Mouse (Mus musculus) heart, adult 2 months (tissue): ENCODE measurements around the gene Car10.

Source experiments
- CTCF ChIP-seq: fragments of 200-600 bp; IDR thresholded peaks from 2 replicates; pipeline ENCODE4 v1.8.1; 2022; ENCODE audit warnings: antibody characterized with exemption, mild to moderate bottlenecking, moderate library complexity
- EP300 ChIP-seq: fragments of 200-500 bp; IDR thresholded peaks from 2 replicates; pipeline ENCODE4 v1.6.1; 2011; ENCODE audit warnings: low read depth, low read length, control low read depth; ENCODE audit not compliant: insufficient read depth
- POLR2A ChIP-seq: fragments of 200-500 bp; IDR thresholded peaks from 2 replicates; pipeline ENCODE4 v1.6.1; 2011; ENCODE audit warnings: mild to moderate bottlenecking, low read depth, low read length, control low read depth; ENCODE audit not compliant: insufficient read depth

GRCm38 (mm10) chr11:93536244-93536643, 438.4 kb downstream of the Car10 start:
- TF ChIP-seq EP300, result no peak
- TF ChIP-seq CTCF, result no peak
- TF ChIP-seq POLR2A, result no peak
